Mouse (Mus musculus) forebrain, embryonic 12.5 days (tissue): ENCODE data around the gene Themis. TPM values are rescaled to one million over a fixed set of nuclear protein-coding genes. Genes with fewer than 3 reads are reported as not detected.

Experiments
- ATAC-seq: fragments of 200-750 bp; cut with Nextera tagmentation; 2 replicates; pipeline ENCODE4 v1.8.0; 2017; ENCODE audit warnings: moderate TSS enrichment; ENCODE audit not compliant: low FRiP score
- H3K27ac ChIP-seq: fragments of 300-500 bp; sonication (generic); 2 replicates; pipeline ENCODE4 v1.5.1; 2016; ENCODE audit warnings: mild to moderate bottlenecking
- H3K27me3 ChIP-seq: fragments of 300-500 bp; sonication (generic); 2 replicates; pipeline ENCODE4 v1.6.1; 2016; ENCODE audit warnings: mild to moderate bottlenecking
- H3K36me3 ChIP-seq: fragments of 300-500 bp; sonication (generic); replicated peaks from 2 replicates; pipeline ENCODE4 v1.6.1; 2016; ENCODE audit warnings: mild to moderate bottlenecking
- H3K4me1 ChIP-seq: fragments of 300-500 bp; sonication (generic); 2 replicates; pipeline ENCODE4 v1.6.1; 2016
- H3K4me2 ChIP-seq: fragments of 300-500 bp; sonication (generic); 2 replicates; pipeline ENCODE4 v1.6.1; 2016; ENCODE audit warnings: mild to moderate bottlenecking, moderate library complexity
- H3K4me3 ChIP-seq: fragments of 300-500 bp; sonication (generic); replicated peaks from 2 replicates; pipeline ENCODE4 v1.5.1; 2016; ENCODE audit warnings: mild to moderate bottlenecking
- H3K9ac ChIP-seq: fragments of 300-500 bp; sonication (generic); 2 replicates; pipeline ENCODE4 v1.6.1; 2016; ENCODE audit warnings: mild to moderate bottlenecking
- H3K9me3 ChIP-seq: fragments of 300-500 bp; sonication (generic); 2 replicates; pipeline ENCODE4 v1.6.1; 2016
- WGBS: fragments of 180-500 bp; shearing (Covaris S2); methylation state at CpG from one replicate; pipeline ENCODE4 v1.1.7; 2016; 5-methylcytosine and 5-hydroxymethylcytosine counted together
- polyA plus RNA-seq: library from polyadenylated mRNA; unstranded; fragments of >200 nt; fragmentation: Nextera tagmentation; extraction: Ambion mirVana; gene quantifications from 2 replicates; pipeline ENCODE4 v1.2.1, GENCODE M21; 2016

The Themis gene
- polyA plus RNA-seq, 1 experiment from 2014 or later, result not detected

- no peak overlapping the region for H3K9ac ChIP-seq
- no peak overlapping the region for H3K27ac ChIP-seq
- no peaks in the 10 kb centered on the region for H3K36me3 ChIP-seq
- H3K4me3 ChIP-seq, result no peak overlapping the region
- H3K9me3 ChIP-seq, result no peaks in the 10 kb centered on the region
- H3K27me3 ChIP-seq, result no peaks in the 10 kb centered on the region
- H3K4me1 ChIP-seq, result no peaks in the 10 kb centered on the region
- 93% methylated on average over 1 of the region's 1 CpGs for WGBS
- H3K4me2 ChIP-seq, result no peak overlapping the region
- no peak for ATAC-seq
These were observed 27.9 kb downstream of the Themis start for GRCm38 (mm10) chr10:28696032-28696431.

DNA sequence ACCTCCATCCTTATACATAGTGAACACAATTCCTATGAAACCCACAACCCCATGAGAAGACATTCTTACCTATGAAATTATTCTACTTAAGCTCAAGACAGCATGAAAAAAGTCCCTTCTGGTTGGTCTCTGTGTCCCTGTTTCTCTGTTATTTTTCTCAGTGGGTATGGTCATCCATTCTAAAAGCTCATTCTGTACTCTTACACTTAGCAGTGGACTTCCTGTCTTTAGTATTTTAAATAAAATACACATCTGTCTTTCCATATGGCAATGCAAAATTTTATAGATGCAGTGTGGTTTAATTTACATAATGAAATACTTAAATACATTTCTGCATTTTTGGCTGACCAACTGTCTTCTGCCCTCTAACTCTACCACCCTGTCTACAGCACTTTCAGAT, 30.0 kb downstream of the Themis start:
- Histone ChIP-seq H3K4me1 (no peaks in the 10 kb centered on the region), H3K4me3 (no peak overlapping the region), H3K27ac (no peak overlapping the region), H3K4me2 (no peak overlapping the region), H3K36me3 (no peaks in the 10 kb centered on the region), H3K9me3 (no peaks in the 10 kb centered on the region), H3K27me3 (no peaks in the 10 kb centered on the region), H3K9ac (no peak overlapping the region)
- ATAC-seq, result no peak

DNA sequence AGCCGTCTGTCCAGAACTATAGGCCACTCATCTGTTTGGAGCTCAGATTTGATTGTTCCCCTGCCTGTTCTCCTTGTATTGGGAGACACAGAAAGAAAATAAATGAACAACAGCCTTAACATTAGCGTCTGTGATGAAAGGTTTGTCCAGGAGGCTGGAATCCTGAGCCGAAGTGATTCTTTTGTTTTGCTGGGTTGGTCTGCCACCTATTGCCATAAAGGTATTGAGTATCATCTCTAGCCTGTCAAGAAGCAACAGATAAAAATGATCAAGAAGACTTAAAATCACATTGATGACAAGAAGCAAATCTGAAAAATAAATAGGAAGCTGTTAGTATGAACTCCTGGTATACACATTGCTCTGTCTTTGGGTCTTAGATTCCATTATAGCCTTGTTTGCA, 53.7 kb downstream of the Themis start:
- no peak for ATAC-seq
- no peaks in the 10 kb centered on the region for H3K9me3 ChIP-seq
- no peaks in the 10 kb centered on the region for H3K27me3 ChIP-seq
- H3K27ac ChIP-seq, result no peak overlapping the region
- H3K36me3 ChIP-seq, result no peaks in the 10 kb centered on the region
- no peak overlapping the region for H3K4me3 ChIP-seq
- H3K4me1 ChIP-seq, result no peaks in the 10 kb centered on the region
- H3K4me2 ChIP-seq, result no peak overlapping the region
- WGBS, result 68% methylated on average over 3 of the region's 3 CpGs
- no peak overlapping the region for H3K9ac ChIP-seq

GRCm38 (mm10) chr10:28723266-28723665, 55.1 kb downstream of the Themis start:
- no peak overlapping the region for H3K4me3 ChIP-seq
- no peaks in the 10 kb centered on the region for H3K36me3 ChIP-seq
- H3K9me3 ChIP-seq, result no peaks in the 10 kb centered on the region
- H3K9ac ChIP-seq, result no peak overlapping the region
- WGBS, result 95% methylated on average over 7 of the region's 7 CpGs
- no peaks in the 10 kb centered on the region for H3K27me3 ChIP-seq
- ATAC-seq, result no peak
- no peak overlapping the region for H3K4me2 ChIP-seq
- H3K27ac ChIP-seq, result no peak overlapping the region
- H3K4me1 ChIP-seq, result no peaks in the 10 kb centered on the region

DNA sequence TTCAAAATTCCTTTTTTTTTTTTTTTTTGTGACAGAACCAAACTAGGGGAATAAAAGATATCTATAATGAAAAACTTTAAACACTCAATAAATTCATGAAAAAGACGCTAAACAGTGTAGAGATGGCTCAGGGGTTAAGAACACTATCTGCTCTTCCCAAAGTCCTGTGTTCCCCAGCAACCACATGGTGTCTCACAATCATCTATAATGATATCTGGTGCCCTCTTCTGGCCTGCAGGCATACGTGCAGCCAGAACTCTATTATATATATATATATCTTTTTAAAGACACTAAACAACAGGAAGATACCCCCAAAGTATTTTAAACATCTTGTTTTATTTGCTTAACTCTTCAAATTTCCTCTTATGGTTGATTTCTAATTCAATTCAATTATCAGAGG, 62.0 kb downstream of the Themis start:
- no peaks in the 10 kb centered on the region for H3K36me3 ChIP-seq
- no peaks in the 10 kb centered on the region for H3K27me3 ChIP-seq
- whole genome bisulfite sequencing, result 14% methylated on average over 2 of the region's 2 CpGs
- no peak overlapping the region for H3K4me3 ChIP-seq
- H3K4me1 ChIP-seq, result no peaks in the 10 kb centered on the region
- H3K9ac ChIP-seq, result no peak overlapping the region
- no peaks in the 10 kb centered on the region for H3K9me3 ChIP-seq
- H3K27ac ChIP-seq, result no peak overlapping the region
- H3K4me2 ChIP-seq, result no peak overlapping the region
- ATAC-seq, result peak; percentile 65; the same call in 1 of the 2 replicates

GRCm38 (mm10) chr10:28737953-28738352, 69.8 kb downstream of the Themis start:
- no peaks in the 10 kb centered on the region for H3K27me3 ChIP-seq
- 96% methylated on average over 1 of the region's 1 CpGs for WGBS
- H3K4me3 ChIP-seq, result no peak overlapping the region
- no peaks in the 10 kb centered on the region for H3K9me3 ChIP-seq
- H3K36me3 ChIP-seq, result no peaks in the 10 kb centered on the region
- no peak overlapping the region for H3K27ac ChIP-seq
- H3K9ac ChIP-seq, result no peak overlapping the region
- no peak for ATAC-seq
- H3K4me1 ChIP-seq, result no peaks in the 10 kb centered on the region
- no peak overlapping the region for H3K4me2 ChIP-seq

GRCm38 (mm10) chr10:28746426-28746825, 78.3 kb downstream of the Themis start:
- H3K36me3 ChIP-seq, result no peaks in the 10 kb centered on the region
- no peaks in the 10 kb centered on the region for H3K4me1 ChIP-seq
- no peaks in the 10 kb centered on the region for H3K9me3 ChIP-seq
- H3K4me2 ChIP-seq, result no peak overlapping the region
- H3K4me3 ChIP-seq, result no peak overlapping the region
- H3K27me3 ChIP-seq, result no peaks in the 10 kb centered on the region
- no peak for ATAC-seq
- no peak overlapping the region for H3K27ac ChIP-seq
- H3K9ac ChIP-seq, result no peak overlapping the region

DNA sequence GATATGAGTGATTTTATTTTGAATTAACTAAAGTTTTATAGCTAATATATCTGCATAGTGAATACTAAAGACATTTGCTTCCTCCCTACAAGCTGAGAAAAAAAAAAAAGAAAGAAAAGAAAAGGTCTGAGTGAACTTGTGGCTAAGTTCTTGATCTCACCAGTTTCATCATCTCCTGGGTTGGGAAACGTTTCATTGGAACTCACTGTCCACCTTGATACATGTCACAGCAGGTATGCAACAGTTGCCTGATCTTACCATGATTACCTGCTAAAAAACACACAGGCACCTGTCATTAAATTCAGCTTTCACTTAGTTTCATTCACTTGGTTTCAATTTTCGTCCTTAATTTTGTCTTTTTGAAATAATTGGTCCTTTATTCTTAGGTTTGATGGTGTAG, 85.2 kb downstream of the Themis start:
- Histone ChIP-seq H3K4me2 (no peak overlapping the region), H3K4me3 (no peak overlapping the region), H3K9ac (no peak overlapping the region), H3K27ac (no peak overlapping the region), H3K9me3 (no peaks in the 10 kb centered on the region), H3K4me1 (no peaks in the 10 kb centered on the region), H3K36me3 (no peaks in the 10 kb centered on the region), H3K27me3 (no peaks in the 10 kb centered on the region)
- WGBS, result 74% methylated on average over 2 of the region's 2 CpGs
- no peak for ATAC-seq

GRCm38 (mm10) chr10:28754927-28755326, 86.8 kb downstream of the Themis start:
- no peak overlapping the region for H3K4me2 ChIP-seq
- no peak overlapping the region for H3K27ac ChIP-seq
- H3K4me3 ChIP-seq, result no peak overlapping the region
- ATAC-seq, result no peak
- no peaks in the 10 kb centered on the region for H3K4me1 ChIP-seq
- H3K36me3 ChIP-seq, result no peaks in the 10 kb centered on the region
- H3K9ac ChIP-seq, result no peak overlapping the region
- no peaks in the 10 kb centered on the region for H3K27me3 ChIP-seq
- no peaks in the 10 kb centered on the region for H3K9me3 ChIP-seq

GRCm38 (mm10) chr10:28776777-28777402, 108.7 kb downstream of the Themis start:
- ATAC-seq, result no peak

DNA sequence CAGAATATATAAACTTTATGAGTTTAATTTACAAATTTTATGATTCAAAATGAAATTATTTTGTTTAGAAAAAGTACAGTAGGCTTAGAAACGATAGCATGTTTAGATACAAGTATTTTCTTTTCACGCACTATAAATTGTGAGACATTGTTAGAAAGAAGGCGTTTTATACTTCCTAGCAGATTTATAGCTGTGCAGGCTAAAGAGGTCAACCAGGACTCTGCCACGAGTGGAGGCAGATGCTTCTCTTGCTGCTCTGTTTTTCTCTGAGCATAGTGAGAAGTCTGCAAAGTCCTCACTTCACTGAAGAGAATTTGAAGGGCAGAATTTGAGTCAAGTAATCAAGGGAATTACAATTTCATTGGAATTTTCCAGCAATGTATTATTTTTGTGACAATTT, 131.3 kb downstream of the Themis start:
- Histone ChIP-seq H3K27ac (no peak overlapping the region), H3K9ac (no peak overlapping the region), H3K27me3 (no peaks in the 10 kb centered on the region), H3K9me3 (no peaks in the 10 kb centered on the region), H3K4me1 (no peaks in the 10 kb centered on the region), H3K4me3 (no peak overlapping the region), H3K36me3 (no peaks in the 10 kb centered on the region), H3K4me2 (no peak overlapping the region)
- WGBS, result 82% methylated on average over 4 of the region's 4 CpGs
- ATAC-seq, result no peak

More at GRCm38 (mm10) chr10:28776777-28777402, 108.7 kb downstream of the Themis start:
- WGBS, result 78% methylated on average over 5 of the region's 5 CpGs
- Histone ChIP-seq H3K9me3 (no peaks in the 10 kb centered on the region), H3K27ac (no peak overlapping the region), H3K36me3 (no peaks in the 10 kb centered on the region), H3K27me3 (no peaks in the 10 kb centered on the region), H3K9ac (no peak overlapping the region), H3K4me3 (no peak overlapping the region), H3K4me1 (no peaks in the 10 kb centered on the region), H3K4me2 (no peak overlapping the region)

GRCm38 (mm10) chr10:28805160-28805559, 137.0 kb downstream of the Themis start:
- Histone ChIP-seq H3K9ac (no peak overlapping the region), H3K36me3 (no peaks in the 10 kb centered on the region), H3K9me3 (no peaks in the 10 kb centered on the region), H3K27me3 (no peaks in the 10 kb centered on the region), H3K4me3 (no peak overlapping the region), H3K4me1 (no peaks in the 10 kb centered on the region), H3K4me2 (no peak overlapping the region), H3K27ac (no peak overlapping the region)
- no peak for ATAC-seq
- WGBS, result 84% methylated on average over 3 of the region's 3 CpGs

GRCm38 (mm10) chr10:28811928-28812570, 143.9 kb downstream of the Themis start:
- WGBS, result 88% methylated on average over 5 of the region's 5 CpGs
- Histone ChIP-seq H3K27ac (no peak overlapping the region), H3K9me3 (no peaks in the 10 kb centered on the region), H3K27me3 (no peaks in the 10 kb centered on the region), H3K9ac (no peak overlapping the region), H3K4me3 (no peak overlapping the region), H3K4me1 (no peaks in the 10 kb centered on the region), H3K36me3 (no peaks in the 10 kb centered on the region), H3K4me2 (no peak overlapping the region)
- no peak for ATAC-seq
